Mouse (Mus musculus): ENCODE measurements around the gene Sept11. TPM values are rescaled to one million over a fixed set of nuclear protein-coding genes. Genes with fewer than 3 reads are reported as not detected.
A peak's percentile ranks its signal among the peaks of the same experiment; 100 is the strongest.

The Sept11 gene
- total RNA-seq, 2 experiments from 2014 or later = 185 to 201 TPM

- peak; percentile 56 to 59 for DNase-seq (ENCODE audit: low spot score in 2 of 2)
- intact Hi-C loops (cut with DNase I) = loop anchor here (2.0 to 5.0 kb wide), 4 partner anchors 35 to 175 kb away; partner anchors contain the start of gene Ccng2
Observed at GRCm38 (mm10) chr5:93092147-93092781, 973 bp upstream of the Sept11 start.

DNA sequence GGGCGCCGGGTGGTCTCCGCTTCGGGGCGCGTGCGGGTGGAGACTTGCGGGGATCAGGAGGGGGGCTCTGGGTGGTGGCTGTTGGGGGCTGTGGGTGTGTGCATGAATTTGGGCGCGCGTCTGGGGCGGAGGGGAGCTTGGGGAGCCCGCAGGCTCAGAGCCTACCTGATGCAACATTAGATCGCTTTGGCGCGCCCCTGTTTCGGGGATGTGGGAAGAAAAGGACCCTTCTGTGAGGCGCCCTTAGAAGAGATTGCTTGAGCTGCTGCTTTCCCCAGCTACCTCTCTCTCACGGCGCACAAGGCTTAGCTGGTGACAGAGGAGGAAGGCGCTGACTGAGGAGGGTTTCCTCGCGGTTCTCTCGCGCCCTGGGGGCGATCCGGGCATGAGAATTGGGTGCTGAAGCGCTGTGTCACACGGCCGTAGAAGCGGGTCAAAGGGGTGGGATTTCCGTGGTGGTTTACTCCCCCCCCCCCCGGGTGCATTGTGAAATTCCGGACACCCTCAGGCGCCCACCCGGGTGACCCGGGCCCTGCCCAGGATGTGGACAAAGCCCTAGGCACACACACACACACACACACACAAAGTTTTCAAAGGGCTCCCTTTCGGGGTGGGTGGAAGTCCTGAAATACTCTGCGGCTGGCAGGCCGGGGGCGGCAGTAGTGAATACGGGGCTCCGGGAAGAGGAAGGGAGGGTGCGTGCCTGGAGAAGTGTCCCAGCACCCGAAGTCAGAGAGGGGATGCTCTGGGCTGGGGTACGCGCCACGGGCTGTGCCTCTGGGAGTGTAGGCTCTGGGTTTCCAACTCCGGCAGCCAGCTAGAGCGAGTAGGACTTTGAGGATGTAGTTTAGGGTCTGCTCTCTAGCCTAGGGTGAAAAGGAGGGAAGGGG is 646 bp downstream of the Sept11 start:
- intact Hi-C loops (cut with DNase I) = loop anchor here (2.0 to 5.0 kb wide), 4 partner anchors 33 to 173 kb away; partner anchors contain the start of gene Ccng2
- DNase-seq (ENCODE audit: low spot score in 2 of 2) = peak; percentile 54 to 64

- no peak for DNase-seq (ENCODE audit: low spot score in 2 of 2)
- intact Hi-C loops (cut with DNase I) = no loop called here
Observed at GRCm38 (mm10) chr5:93095301-93095700, 2.1 kb downstream of the Sept11 start.

GRCm38 (mm10) chr5:93097204-93097906 is 4.1 kb downstream of the Sept11 start:
- intact Hi-C loops (cut with DNase I) = no loop called here
- no peak for DNase-seq (ENCODE audit: low spot score in 2 of 2)

DNA sequence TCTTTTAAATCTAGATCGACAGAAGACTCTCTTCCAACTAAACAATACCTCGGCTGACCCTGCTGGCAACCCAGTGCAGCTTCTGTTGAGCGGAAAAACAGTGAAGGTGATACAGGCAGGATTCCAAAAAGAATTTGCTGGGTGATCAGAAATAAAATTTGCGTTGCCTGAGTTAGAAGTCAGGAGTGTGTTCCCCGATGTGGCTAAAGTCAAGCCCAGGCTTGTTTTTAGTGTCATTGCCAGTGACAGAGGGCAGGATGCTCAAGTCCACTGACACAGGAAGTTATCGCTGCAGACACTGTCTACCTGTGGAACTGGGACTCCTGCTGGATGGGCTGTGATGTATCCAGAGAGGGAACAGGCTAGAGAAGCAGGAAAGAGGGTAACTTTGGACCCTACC is 5.0 kb downstream of the Sept11 start:
- no peak for DNase-seq (ENCODE audit: low spot score in 2 of 2)
- intact Hi-C loops (cut with DNase I) = no loop called here

- DNase-seq (ENCODE audit: low spot score in 2 of 2) = no peak
- intact Hi-C loops (cut with DNase I) = no loop called here
Observed at GRCm38 (mm10) chr5:93098811-93099210, 5.6 kb downstream of the Sept11 start.

DNA sequence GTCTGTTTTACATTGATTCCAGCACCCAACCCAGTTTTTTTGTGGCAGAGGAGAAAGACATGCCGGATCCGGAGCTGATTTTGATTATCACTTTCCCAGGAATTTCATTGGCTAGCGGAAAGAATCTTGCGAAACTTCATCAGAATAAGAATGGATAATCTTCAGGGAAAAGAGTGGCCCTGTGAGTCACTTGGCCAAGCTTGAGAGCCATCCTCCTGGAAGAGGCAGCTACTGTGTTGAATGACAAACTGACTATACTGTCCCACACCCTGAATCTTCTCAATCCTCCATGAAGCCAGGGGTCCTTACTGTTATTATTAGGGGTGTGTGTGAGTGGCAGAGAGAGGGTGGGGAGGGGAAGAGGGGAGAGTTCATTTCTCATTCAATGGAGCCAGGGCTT is 7.7 kb downstream of the Sept11 start:
- intact Hi-C loops (cut with DNase I) = no loop called here
- no peak for DNase-seq (ENCODE audit: low spot score in 2 of 2)

DNA sequence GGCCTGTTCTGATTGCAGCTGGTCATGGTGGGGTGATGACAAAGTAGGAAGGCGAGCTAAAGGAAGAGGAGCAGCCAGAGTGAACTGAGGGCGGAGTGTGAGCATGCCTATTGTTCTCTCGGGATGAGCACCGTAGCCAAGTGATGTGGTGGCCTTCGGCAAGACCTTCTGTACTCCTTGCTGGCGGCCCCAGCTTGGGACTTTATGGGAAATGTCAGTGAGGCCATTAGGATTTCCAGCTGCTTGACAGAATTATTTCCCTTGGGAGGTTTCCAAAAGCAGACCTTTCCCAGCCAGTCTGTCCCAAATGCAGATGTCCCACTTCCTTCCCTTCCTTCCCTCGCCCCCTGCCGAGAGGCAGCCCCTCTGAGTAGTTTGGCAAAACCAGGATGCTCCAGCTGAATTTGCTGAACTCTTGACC is 8.1 kb downstream of the Sept11 start:
- no peak for DNase-seq (ENCODE audit: low spot score in 2 of 2)
- intact Hi-C loops (cut with DNase I) = no loop called here

GRCm38 (mm10) chr5:93103603-93104002 is 10.4 kb downstream of the Sept11 start:
- no peak for DNase-seq (ENCODE audit: low spot score in 2 of 2)
- intact Hi-C loops (cut with DNase I) = no loop called here

DNA sequence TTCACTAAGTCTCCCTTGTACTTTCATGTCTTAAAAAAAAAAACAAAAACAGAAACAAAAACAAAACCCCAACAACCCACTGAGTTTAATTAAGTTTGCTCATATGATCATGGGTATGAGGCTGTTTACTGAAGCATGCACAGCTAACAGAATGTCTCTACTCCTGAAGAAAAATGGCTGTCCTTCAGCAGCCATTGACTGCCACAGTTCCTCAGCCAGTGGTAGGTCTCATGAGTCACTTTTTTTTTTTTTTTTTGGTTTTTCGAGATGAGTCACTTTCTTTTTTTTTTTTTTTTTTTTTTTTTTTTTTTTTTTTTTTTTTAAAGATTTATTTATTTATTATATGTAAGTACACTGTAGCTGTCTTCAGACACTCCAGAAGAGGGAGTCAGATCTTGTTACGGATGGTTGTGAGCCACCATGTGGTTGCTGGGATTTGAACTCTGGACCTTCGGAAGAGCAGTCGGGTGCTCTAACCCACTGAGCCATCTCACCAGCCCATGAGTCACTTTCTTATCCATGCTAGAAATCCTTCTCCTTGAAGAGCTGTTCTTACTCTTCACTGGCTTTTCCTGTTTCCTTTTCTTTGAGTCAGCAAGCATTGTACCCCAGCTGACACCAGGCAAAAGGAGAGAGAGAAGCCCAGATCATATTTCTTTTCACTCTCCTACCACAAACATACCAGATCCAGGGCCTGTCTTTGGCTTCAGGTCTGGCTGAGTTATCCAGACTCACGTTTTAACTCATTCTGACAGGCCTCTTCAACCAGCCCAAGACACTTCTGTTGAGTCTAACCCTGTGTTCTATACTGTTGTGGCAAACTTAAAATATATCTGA is 12.0 kb downstream of the Sept11 start:
- DNase-seq (ENCODE audit: low spot score in 2 of 2) = no peak
- intact Hi-C loops (cut with DNase I) = no loop called here

DNA sequence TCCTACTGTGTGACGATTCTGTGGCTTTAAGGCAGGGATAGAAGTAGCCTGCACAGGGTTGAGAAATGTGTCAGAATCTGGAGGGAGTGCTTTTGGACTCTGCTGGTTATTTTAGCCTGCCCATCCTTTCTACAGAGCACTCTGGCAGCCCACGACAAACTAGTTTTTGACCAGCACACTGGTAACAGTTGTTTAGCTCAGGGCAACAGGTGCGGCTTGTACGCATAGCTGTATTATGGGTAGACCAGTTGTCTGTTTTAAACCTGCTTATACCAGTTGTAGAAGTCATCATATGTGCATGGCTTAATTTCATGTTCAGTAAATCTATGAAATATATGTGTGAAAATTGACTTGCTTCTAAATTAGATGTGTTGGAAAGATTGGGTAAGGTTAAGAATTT is 12.8 kb downstream of the Sept11 start:
- no peak for DNase-seq (ENCODE audit: low spot score in 2 of 2)
- intact Hi-C loops (cut with DNase I) = no loop called here

GRCm38 (mm10) chr5:93108703-93109102 is 15.5 kb downstream of the Sept11 start:
- intact Hi-C loops (cut with DNase I) = no loop called here
- no peak for DNase-seq (ENCODE audit: low spot score in 2 of 2)

- DNase-seq (ENCODE audit: low spot score in 2 of 2) = no peak
- intact Hi-C loops (cut with DNase I) = no loop called here
Observed at GRCm38 (mm10) chr5:93109555-93109954, 16.3 kb downstream of the Sept11 start.

- no peak for DNase-seq (ENCODE audit: low spot score in 2 of 2)
- intact Hi-C loops (cut with DNase I) = no loop called here
Observed at GRCm38 (mm10) chr5:93112290-93112689, 19.1 kb downstream of the Sept11 start.

DNA sequence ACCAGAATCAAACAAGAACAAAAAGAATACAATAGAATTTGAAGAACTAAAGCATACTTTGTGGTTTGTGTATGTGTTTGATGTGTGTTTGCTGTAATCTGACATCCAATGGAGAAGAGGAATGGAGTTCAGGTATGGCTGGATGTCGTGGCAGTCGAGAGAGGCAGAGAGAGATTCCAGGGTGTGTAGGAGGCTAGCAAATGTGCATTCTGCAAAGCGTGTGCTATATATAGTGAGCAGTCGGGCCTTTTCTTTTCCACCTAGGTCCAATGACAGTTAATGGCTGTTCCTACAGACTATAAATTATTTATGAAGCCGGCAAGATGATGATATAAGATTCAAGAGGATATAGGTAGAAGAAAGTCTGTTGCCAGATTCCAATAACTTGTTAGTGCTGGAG is 20.3 kb downstream of the Sept11 start:
- DNase-seq (ENCODE audit: low spot score in 2 of 2) = no peak
- intact Hi-C loops (cut with DNase I) = no loop called here

GRCm38 (mm10) chr5:93114515-93114914 is 21.3 kb downstream of the Sept11 start:
- DNase-seq (ENCODE audit: low spot score in 2 of 2) = no peak
- intact Hi-C loops (cut with DNase I) = no loop called here

- intact Hi-C loops (cut with DNase I) = no loop called here
- DNase-seq (ENCODE audit: low spot score in 2 of 2) = no peak
Observed at GRCm38 (mm10) chr5:93115059-93115458, 21.8 kb downstream of the Sept11 start.

DNA sequence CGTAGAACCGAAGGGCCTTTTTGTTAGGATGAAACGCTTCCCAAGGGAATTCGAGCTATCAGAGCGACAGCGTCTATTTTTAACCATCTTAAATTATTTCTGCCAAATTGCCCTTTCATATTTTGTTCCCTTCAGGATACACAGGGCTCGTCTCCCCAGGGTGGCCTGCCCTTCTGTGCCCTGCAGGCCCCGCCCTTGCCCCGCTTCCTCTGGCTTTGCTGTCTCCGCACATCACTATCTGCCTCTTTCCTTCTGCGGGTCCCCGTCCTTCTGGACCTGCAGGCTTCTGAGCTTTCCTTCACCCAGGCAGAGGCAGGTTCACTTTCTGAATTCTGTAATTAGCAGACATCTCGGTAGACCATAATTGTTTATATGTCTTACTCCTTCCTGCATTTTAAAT is 22.6 kb downstream of the Sept11 start:
- no peak for DNase-seq (ENCODE audit: low spot score in 2 of 2)
- intact Hi-C loops (cut with DNase I) = no loop called here

DNA sequence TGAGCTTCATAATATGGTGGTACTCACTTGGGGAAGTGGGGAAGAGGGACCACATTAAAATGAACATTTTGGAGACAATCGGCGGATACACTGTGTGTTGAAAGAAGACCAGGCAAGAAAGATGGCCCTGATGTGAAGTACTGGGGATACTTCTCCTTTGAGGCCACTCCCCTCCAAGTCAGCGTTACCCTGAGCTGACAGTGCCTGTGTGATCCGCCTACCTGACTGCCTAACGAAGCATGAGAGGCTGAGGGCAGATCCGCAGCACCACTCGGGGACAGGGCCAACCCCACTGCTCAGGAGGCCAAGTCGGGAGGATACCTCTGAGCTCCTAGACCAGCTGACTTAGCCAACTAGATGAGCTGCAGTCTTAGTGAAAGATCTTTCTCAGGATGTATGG is 24.4 kb downstream of the Sept11 start:
- intact Hi-C loops (cut with DNase I) = no loop called here
- DNase-seq (ENCODE audit: low spot score in 2 of 2) = no peak

- intact Hi-C loops (cut with DNase I) = no loop called here
Observed at GRCm38 (mm10) chr5:93121660-93122059, 28.4 kb downstream of the Sept11 start.

More at GRCm38 (mm10) chr5:93121660-93122059, 28.4 kb downstream of the Sept11 start:
- DNase-seq (ENCODE audit: low spot score in 2 of 2) = no peak

All from left cerebral cortex, postnatal 36 days (tissue).